24 mouse cellular contexts compared by ENCODE assay signal in genomic region chr4:133990035-133990434, GRCm38 (mm10). TPM values are rescaled to one million over a fixed set of nuclear protein-coding genes. Genes with fewer than 3 reads are reported as not detected.
A peak's percentile ranks its signal among the peaks of the same experiment; 100 is the strongest.
DNase-seq lines count a peak whose midpoint lies in the region; ATAC-seq and TF ChIP-seq lines count a peak whose summit lies in the region.
"Had no signal": no experiment of that assay in that cellular context is flagged by ENCODE, and none has a peak within 500 bp of the region (broad histone marks: within the 10 kb centered on the region; RNA-seq: fewer than 3 reads in every experiment).

No protein-coding gene starts in this region.

- H3K4me1 ChIP-seq in hindbrain, postnatal 0 days (ENCODE audit: insufficient read depth, low read length), result no peaks in the 10 kb centered on the region
- no peaks in the 10 kb centered on the region for H3K4me1 ChIP-seq in hindbrain, embryonic 13.5 days (replicated peaks)
- H3K4me1 ChIP-seq in CH12.LX (ENCODE audit: control insufficient read depth in 1 of 2, insufficient read depth in 2 of 2), result peaks cover 8 to 18% of the 10 kb centered on the region in 2 experiments
- H3K4me1 ChIP-seq: embryonic facial prominence, embryonic 13.5 days; forebrain, embryonic 15.5 days; heart, embryonic 13.5 days; hindbrain, embryonic 15.5 days; lung, embryonic 15.5 days had no signal

- peak; percentile 42 for TF ChIP-seq CTCF in hindbrain, postnatal 0 days (IDR thresholded peaks at IDR 0.05; ENCODE audit: low read depth)
- peak; percentile 25 for TF ChIP-seq CTCF in left cerebral cortex, adult 2 months (IDR thresholded peaks at IDR 0.05)
- TF ChIP-seq CTCF in CH12.LX (conservative IDR thresholded peaks at IDR 0.05 in 1 of 2, IDR thresholded peaks at IDR 0.05 in 1 of 2; ENCODE audit: low read depth in 2 of 2, low read length in 2 of 2), result peak in 1 of 2 experiments; percentile 49; a peak in 2 of 4 replicates

- no peaks in the 10 kb centered on the region for H3K9me3 ChIP-seq in hindbrain, postnatal 0 days (ENCODE audit: low read length)
- H3K9me3 ChIP-seq in hindbrain, embryonic 13.5 days, result no peaks in the 10 kb centered on the region
- H3K9me3 ChIP-seq in CH12.LX (replicated peaks; ENCODE audit: low read length), result no peaks in the 10 kb centered on the region
- H3K9me3 ChIP-seq: embryonic facial prominence, embryonic 13.5 days; forebrain, embryonic 15.5 days; heart, embryonic 13.5 days; hindbrain, embryonic 15.5 days; lung, embryonic 15.5 days had no signal

- no peak for TF ChIP-seq POLR2A in CH12.LX (IDR thresholded peaks at IDR 0.05; ENCODE audit: low read depth, low read length)

- H3K4me3 ChIP-seq in hindbrain, postnatal 0 days (ENCODE audit: low read length), result no peak overlapping the region
- H3K4me3 ChIP-seq in hindbrain, embryonic 13.5 days, result no peak overlapping the region
- H3K4me3 ChIP-seq in left cerebral cortex, adult 2 months, result no peak overlapping the region
- H3K4me3 ChIP-seq in CH12.LX (replicated peaks in 1 of 3; ENCODE audit: low read depth in 2 of 3, low read length in 2 of 3, poor library complexity in 1 of 3), result no peak overlapping the region
- H3K4me3 ChIP-seq: embryonic facial prominence, embryonic 13.5 days; forebrain, embryonic 15.5 days; heart, embryonic 13.5 days; hindbrain, embryonic 15.5 days; lung, embryonic 15.5 days had no signal

- no peak for TF ChIP-seq EP300 in CH12.LX (IDR thresholded peaks at IDR 0.05; ENCODE audit: low read length)

- peak; percentile 34 for TF ChIP-seq RAD21 in CH12.LX (IDR thresholded peaks at IDR 0.05; ENCODE audit: low read depth, low read length)

- no peaks in the 10 kb centered on the region for H3K27me3 ChIP-seq in hindbrain, postnatal 0 days (ENCODE audit: insufficient read depth, low read length)
- no peaks in the 10 kb centered on the region for H3K27me3 ChIP-seq in hindbrain, embryonic 13.5 days
- no peaks in the 10 kb centered on the region for H3K27me3 ChIP-seq in CH12.LX (replicated peaks)
- H3K27me3 ChIP-seq: embryonic facial prominence, embryonic 13.5 days; forebrain, embryonic 15.5 days; heart, embryonic 13.5 days; hindbrain, embryonic 15.5 days; lung, embryonic 15.5 days had no signal

- ATAC-seq in hindbrain, postnatal 0 days, result no peak
- ATAC-seq in hindbrain, embryonic 13.5 days (ENCODE audit: low FRiP score), result no peak
- ATAC-seq: forebrain, embryonic 15.5 days had no signal

- intact Hi-C loops in left cerebral cortex, adult 2 months (cut with DNase I), result no loop called here
- intact Hi-C loops in left cerebral cortex, postnatal 10 days (cut with DNase I), result no loop called here

- in situ Hi-C loops in CH12.LX (cut with MboI; ENCODE audit: low pct_ligation_motif_present, low pct_unique_long_range_greater_than_20kb, low sequenced_read_pairs), result no loop called here

- H3K79me2 ChIP-seq in CH12.LX (replicated peaks; ENCODE audit: control insufficient read depth, extremely low read depth, insufficient read depth, poor library complexity, severe bottlenecking), result no peaks in the 10 kb centered on the region

- H3K9ac ChIP-seq in hindbrain, postnatal 0 days (replicated peaks; ENCODE audit: low read length), result no peak overlapping the region
- no peak overlapping the region for H3K9ac ChIP-seq in hindbrain, embryonic 13.5 days
- no peak overlapping the region for H3K9ac ChIP-seq in CH12.LX (ENCODE audit: insufficient read depth, low read depth)
- H3K9ac ChIP-seq: embryonic facial prominence, embryonic 13.5 days; forebrain, embryonic 15.5 days; heart, embryonic 13.5 days; hindbrain, embryonic 15.5 days; lung, embryonic 15.5 days had no signal

- H3K36me3 ChIP-seq in hindbrain, postnatal 0 days (ENCODE audit: insufficient read depth, low read length), result peaks cover 51% of the 10 kb centered on the region
- H3K36me3 ChIP-seq in hindbrain, embryonic 13.5 days, result peaks cover 89% of the 10 kb centered on the region
- peaks cover 62 to 84% of the 10 kb centered on the region in 2 experiments for H3K36me3 ChIP-seq in CH12.LX (replicated peaks in 1 of 2; ENCODE audit: control insufficient read depth in 1 of 2, insufficient read depth in 1 of 2, low read length in 1 of 2)

- no peak overlapping the region for H3K27ac ChIP-seq in hindbrain, postnatal 0 days
- no peak overlapping the region for H3K27ac ChIP-seq in hindbrain, embryonic 13.5 days
- H3K27ac ChIP-seq in left cerebral cortex, adult 2 months, result no peak overlapping the region
- H3K27ac ChIP-seq in CH12.LX (ENCODE audit: insufficient read depth, low read depth), result no peak overlapping the region
- H3K27ac ChIP-seq: embryonic facial prominence, embryonic 13.5 days; forebrain, embryonic 15.5 days; heart, embryonic 13.5 days; hindbrain, embryonic 15.5 days; lung, embryonic 15.5 days had no signal

- peak; percentile 11 for DNase-seq in hindbrain, postnatal 0 days (ENCODE audit: low spot score)
- no peak for DNase-seq in left cerebral cortex, adult 2 months (ENCODE audit: extremely low spot score in 1 of 2, low spot score in 2 of 2)
- DNase-seq in left cerebral cortex, postnatal 10 days (ENCODE audit: extremely low spot score in 1 of 2, low spot score in 2 of 2), result no peak
- DNase-seq in CH12.LX (ENCODE audit: extremely low read depth), result no peak
- peak; percentile 19 for DNase-seq in brain, adult 2 months (ENCODE audit: low read depth, low spot score)
- DNase-seq in left cerebral cortex, adult 11 months (ENCODE audit: low spot score), result no peak
- DNase-seq: adrenal gland, adult 2 months; cerebellum, adult 9-11 months; heart, postnatal 36 days; kidney, adult 8-10 months; left cerebral cortex, postnatal 4 days; midbrain, embryonic 14.5 days; right cerebral cortex, postnatal 14 days; spleen, adult 18-20 months; thymus, adult 2 months had no signal

- dilution Hi-C loops in CH12.LX (cut with MboI; ENCODE audit: extremely low pct_ligation_motif_present, extremely low pct_unique_long_range_greater_than_20kb, low sequenced_read_pairs), result no loop called here

- 59% methylated on average over 4 of the region's 4 CpGs for WGBS in hindbrain, postnatal 0 days
- 66% methylated on average over 4 of the region's 4 CpGs for WGBS in hindbrain, embryonic 13.5 days

- no peak overlapping the region for H3K4me2 ChIP-seq in hindbrain, postnatal 0 days (ENCODE audit: low read depth, low read length)
- H3K4me2 ChIP-seq in hindbrain, embryonic 13.5 days, result no peak overlapping the region
- no peak overlapping the region for H3K4me2 ChIP-seq in CH12.LX (ENCODE audit: insufficient read depth, low read depth, poor library complexity, severe bottlenecking)
- H3K4me2 ChIP-seq: embryonic facial prominence, embryonic 13.5 days; forebrain, embryonic 15.5 days; heart, embryonic 13.5 days; hindbrain, embryonic 15.5 days; lung, embryonic 15.5 days had no signal

TF ChIP-seq in CH12.LX, 34 proteins besides CTCF, POLR2A, EP300 and RAD21:
- no peak for TF ChIP-seq ETS1 (conservative IDR thresholded peaks at IDR 0.05; ENCODE audit: low read depth, low read length)

RNA-seq across cellular contexts. Expression of gene Dhdds, which starts 10.7 kb away (rescaled TPM):
- 43.1 and 49.5 TPM in 2 replicates for total RNA-seq in hindbrain, postnatal 0 days (2014; rRNA removed)
- 41.5 and 41.8 TPM in 2 replicates for polyA plus RNA-seq in hindbrain, postnatal 0 days (2015; fragmentation: Nextera tagmentation; extraction: Ambion mirVana)
- 43.4 and 44.0 TPM in 2 replicates for polyA plus RNA-seq in hindbrain, embryonic 13.5 days (2015; fragmentation: Nextera tagmentation; extraction: Ambion mirVana)
- 10 to 100 TPM; 61.4 to 62.2 TPM for total RNA-seq in left cerebral cortex, adult 2 months (2021)
- total RNA-seq in left cerebral cortex, postnatal 10 days (2021), result 10 to 100 TPM; 57.1 to 61.4 TPM
- 26.0 and 29.4 TPM in 2 replicates for total RNA-seq in CH12.LX (2012; rRNA removed)
- 12.9 TPM in 2 replicates for total RNA-seq in CH12.LX (2014; rRNA removed)
- polyA plus RNA-seq in CH12.LX (2012; ENCODE audit: insufficient read length, low read depth), result 33.1 and 34.5 TPM in 2 replicates

RNA-seq across cellular contexts. Expression of gene Hmgn2, which starts 21.6 kb away (rescaled TPM):
- total RNA-seq in hindbrain, postnatal 0 days (2014; rRNA removed), result 195 and 225 TPM in 2 replicates
- polyA plus RNA-seq in hindbrain, postnatal 0 days (2015; fragmentation: Nextera tagmentation; extraction: Ambion mirVana), result 1,094 and 1,203 TPM in 2 replicates
- 1,402 and 1,435 TPM in 2 replicates for polyA plus RNA-seq in hindbrain, embryonic 13.5 days (2015; fragmentation: Nextera tagmentation; extraction: Ambion mirVana)
- 10 to 100 TPM; 87.8 to 99.8 TPM for total RNA-seq in left cerebral cortex, adult 2 months (2021)
- 100 to 1,000 TPM; 181 to 183 TPM for total RNA-seq in left cerebral cortex, postnatal 10 days (2021)
- total RNA-seq in CH12.LX (2012; rRNA removed) (157 and 196 TPM in 2 replicates), CH12.LX (2014; rRNA removed) (161 and 168 TPM in 2 replicates)
- 195 and 299 TPM in 2 replicates for polyA plus RNA-seq in CH12.LX (2012; ENCODE audit: insufficient read length, low read depth)

RNA-seq across cellular contexts. Expression of gene Lin28a, which starts 28.6 kb away (rescaled TPM):
- not detected in 2 replicates for total RNA-seq in hindbrain, postnatal 0 days (2014; rRNA removed)
- 0.05 TPM in 1 of 2 replicates, not detected in the other for polyA plus RNA-seq in hindbrain, postnatal 0 days (2015; fragmentation: Nextera tagmentation; extraction: Ambion mirVana)
- polyA plus RNA-seq in hindbrain, embryonic 13.5 days (2015; fragmentation: Nextera tagmentation; extraction: Ambion mirVana), result 0.17 and 0.31 TPM in 2 replicates
- not detected for total RNA-seq in left cerebral cortex, adult 2 months (2021)
- not detected for total RNA-seq in left cerebral cortex, postnatal 10 days (2021)
- total RNA-seq in CH12.LX (2012; rRNA removed) (0.04 and 0.08 TPM in 2 replicates), CH12.LX (2014; rRNA removed) (not detected in 2 replicates)
- polyA plus RNA-seq in CH12.LX (2012; ENCODE audit: insufficient read length, low read depth), result not detected in 2 replicates
- total RNA-seq: adrenal gland, adult 2 months; heart, postnatal 36 days; layer of hippocampus, postnatal 25 days; left cerebral cortex, postnatal 4 days; liver, adult 2 months had no signal
- polyA plus RNA-seq: adrenal gland, adult 2 months; C2C12; embryonic facial prominence, embryonic 13.5 days; forebrain, embryonic 15.5 days; liver, adult 2 months had no signal

Comparison
In these comparisons a context has a peak if more than half of its experiments do, and no peak if none do; other contexts are left out.
1. DNase-seq: peak in hindbrain, postnatal 0 days (single experiment) and brain, adult 2 months (single experiment); none in left cerebral cortex, adult 2 months (0 of 2), left cerebral cortex, postnatal 10 days (0 of 2), CH12.LX (single experiment) and left cerebral cortex, adult 11 months (single experiment).